Mouse (Mus musculus): ENCODE measurements around the gene Acot13.
A peak's percentile ranks its signal among the peaks of the same experiment; 100 is the strongest.
"Not testable (repeated sequence)": the region's sequence is repeated elsewhere in the genome, so short reads cannot be mapped to it uniquely, and the experiment has no call there.

Acot13 gene

DNA sequence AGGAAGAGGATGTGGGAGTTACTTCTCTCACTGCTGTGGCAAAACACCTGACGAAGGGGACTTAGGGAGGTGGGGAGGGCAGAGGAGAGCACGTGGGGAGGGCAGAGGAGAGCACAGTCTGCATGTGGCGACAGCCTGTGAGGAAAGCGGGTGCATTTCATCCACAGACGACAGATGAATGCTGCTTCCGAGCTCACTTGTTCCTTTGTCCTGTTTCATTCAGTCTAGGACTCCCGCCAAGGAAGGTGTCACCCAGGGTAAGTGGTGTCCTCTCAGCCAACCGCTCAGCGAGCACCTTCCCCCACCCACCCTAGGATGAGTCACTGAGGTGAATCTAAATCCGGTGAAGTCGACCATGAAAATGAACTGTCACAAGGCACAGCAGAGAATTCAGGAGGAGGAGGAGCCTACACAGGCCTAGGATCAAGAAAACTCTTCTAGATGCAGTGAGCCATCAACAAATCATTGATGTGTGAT, 45.3 kb downstream of the Acot13 start:
- no peak for DNase-seq (ENCODE audit: low spot score)

GRCm38 (mm10) chr13:24781916-24782315, 49.4 kb downstream of the Acot13 start:
- no peak for DNase-seq (ENCODE audit: low spot score)

- no peak for DNase-seq (ENCODE audit: low spot score)
Measured at GRCm38 (mm10) chr13:24778706-24779380, 52.5 kb downstream of the Acot13 start.

DNA sequence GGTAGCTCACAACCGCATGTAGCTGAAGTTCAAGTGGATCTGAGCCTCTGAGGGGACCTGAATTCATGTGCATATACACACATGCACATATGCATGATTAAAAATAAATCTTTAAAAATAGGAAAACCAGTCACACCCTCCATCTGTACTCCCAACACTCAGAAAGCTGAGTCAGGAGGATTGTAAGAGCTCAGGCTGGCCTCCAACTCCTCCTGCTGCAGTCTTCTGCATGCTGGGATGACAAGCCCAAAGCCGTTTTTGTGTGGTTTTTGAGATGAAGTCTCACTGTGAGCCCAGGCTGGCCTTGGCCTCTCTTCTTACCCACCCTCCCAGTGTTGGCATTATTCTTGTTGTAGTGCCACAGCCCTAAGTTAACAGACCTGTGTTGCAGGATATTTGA, 53.3 kb downstream of the Acot13 start:
- no peak for DNase-seq (ENCODE audit: low spot score)

- DNase-seq (ENCODE audit: low spot score) = peak; percentile 71
Measured at GRCm38 (mm10) chr13:24776146-24776844, 55.0 kb downstream of the Acot13 start.

DNA sequence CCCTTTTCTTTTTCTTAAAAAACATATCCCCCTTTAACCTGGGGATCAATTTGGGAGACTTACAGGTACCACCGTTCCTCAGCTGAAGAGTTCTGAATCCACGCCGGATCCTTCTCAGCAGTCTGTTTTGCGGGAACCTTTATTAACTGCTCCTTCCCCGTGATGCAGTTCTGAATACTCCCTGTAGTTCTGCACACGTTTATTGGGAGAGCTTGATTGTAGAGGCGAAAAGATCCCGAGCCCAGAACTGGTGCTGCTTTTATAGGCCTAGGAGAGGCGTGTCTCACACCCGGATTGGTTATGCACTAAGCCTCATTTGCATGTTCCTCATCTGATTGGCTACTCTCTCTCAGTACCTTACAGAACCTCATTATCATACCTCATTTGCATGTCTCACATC, 59.9 kb downstream of the Acot13 start:
- not testable (repeated sequence) for DNase-seq (ENCODE audit: low spot score)

Data from lung, postnatal 25 days (tissue).